Mouse (Mus musculus) G1E (cell line): ENCODE results near the gene Rap1gap.

Source experiments
- CTCF ChIP-seq: IDR thresholded peaks from 2 replicates; pipeline ENCODE4 v1.5.1; 2012; ENCODE audit warnings: low read depth, low read length, inconsistent platforms, mixed read lengths
- GATA1 ChIP-seq: IDR thresholded peaks from 2 replicates; pipeline ENCODE4 v1.6.1; 2012; ENCODE audit warnings: borderline replicate concordance, low read length, inconsistent platforms, mixed read lengths
- POLR2AphosphoS5 ChIP-seq: IDR thresholded peaks from 2 replicates; pipeline ENCODE4 v1.6.1; 2012; ENCODE audit warnings: low read depth, low read length, inconsistent platforms; ENCODE audit not compliant: insufficient replicate concordance

DNA sequence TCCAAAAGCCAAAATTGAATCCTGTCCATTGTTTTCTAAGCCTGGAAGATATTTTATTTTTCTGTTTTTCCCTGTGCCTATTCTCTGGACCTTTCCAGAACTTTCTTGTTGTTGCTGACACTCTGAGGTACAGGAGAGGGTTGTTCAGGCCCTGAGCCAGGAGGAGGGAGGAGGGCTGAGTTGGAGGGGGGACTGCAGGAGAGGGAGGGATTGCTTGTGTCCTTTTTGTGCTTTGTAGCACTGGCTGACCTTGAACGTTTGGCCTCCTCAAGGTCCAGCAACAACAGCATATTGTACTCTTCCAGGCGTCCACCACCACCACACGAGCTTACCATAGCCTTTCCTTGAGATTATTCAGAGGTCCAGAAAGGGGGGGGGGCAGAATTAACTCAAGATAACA, 32.9 kb upstream of the Rap1gap start:
- TF ChIP-seq POLR2AphosphoS5 (no peak), CTCF (no peak), GATA1 (no peak)
